In genomic region chr10:85517223-85518110, GRCm38 (mm10) we compare ENCODE assay signal across 14 mouse cellular contexts.
DNase-seq lines count a peak whose midpoint lies in the region; ATAC-seq lines count a peak whose summit lies in the region.
"Had no signal": no experiment of that assay in that cellular context is flagged by ENCODE, and none has a peak within 500 bp of the region (broad histone marks: within the 10 kb centered on the region; RNA-seq: fewer than 3 reads in every experiment).

No protein-coding gene starts in this region.

- no peak overlapping the region for H3K4me3 ChIP-seq in embryonic facial prominence, embryonic 12.5 days
- no peak overlapping the region for H3K4me3 ChIP-seq in limb, embryonic 13.5 days
- H3K4me3 ChIP-seq: forebrain, embryonic 10.5 days; kidney, embryonic 15.5 days had no signal

- peaks cover 19% of the 10 kb centered on the region for H3K4me1 ChIP-seq in embryonic facial prominence, embryonic 12.5 days
- H3K4me1 ChIP-seq in limb, embryonic 13.5 days = peaks cover 30% of the 10 kb centered on the region

- peak overlapping the region; percentile 73 for H3K27ac ChIP-seq in embryonic facial prominence, embryonic 12.5 days
- H3K27ac ChIP-seq in limb, embryonic 13.5 days = peak overlapping the region; percentile 75
- H3K27ac ChIP-seq: forebrain, embryonic 10.5 days; kidney, embryonic 15.5 days had no signal

- H3K9ac ChIP-seq in embryonic facial prominence, embryonic 12.5 days = no peak overlapping the region
- no peak overlapping the region for H3K9ac ChIP-seq in limb, embryonic 13.5 days
- H3K9ac ChIP-seq: kidney, embryonic 15.5 days; liver, postnatal 0 days had no signal

- H3K4me2 ChIP-seq in embryonic facial prominence, embryonic 12.5 days (replicated peaks) = no peak overlapping the region
- peak overlapping the region; percentile 44 for H3K4me2 ChIP-seq in limb, embryonic 13.5 days (replicated peaks)
- H3K4me2 ChIP-seq: kidney, embryonic 15.5 days; midbrain, embryonic 11.5 days had no signal

- no peaks in the 10 kb centered on the region for H3K9me3 ChIP-seq in embryonic facial prominence, embryonic 12.5 days
- no peaks in the 10 kb centered on the region for H3K9me3 ChIP-seq in limb, embryonic 13.5 days
- H3K9me3 ChIP-seq: forebrain, embryonic 10.5 days; kidney, embryonic 15.5 days had no signal

- WGBS in embryonic facial prominence, embryonic 12.5 days = 31% methylated on average over 13 of the region's 13 CpGs
- 20% methylated on average over 13 of the region's 13 CpGs for WGBS in limb, embryonic 13.5 days

- H3K36me3 ChIP-seq in embryonic facial prominence, embryonic 12.5 days = no peaks in the 10 kb centered on the region
- H3K36me3 ChIP-seq in limb, embryonic 13.5 days = no peaks in the 10 kb centered on the region
- H3K36me3 ChIP-seq: forebrain, embryonic 10.5 days; kidney, embryonic 15.5 days had no signal

- H3K27me3 ChIP-seq in embryonic facial prominence, embryonic 12.5 days = no peaks in the 10 kb centered on the region
- no peaks in the 10 kb centered on the region; the same call in 1 of the 2 replicates for H3K27me3 ChIP-seq in limb, embryonic 13.5 days
- H3K27me3 ChIP-seq: kidney, embryonic 15.5 days had no signal

- DNase-seq in kidney, postnatal 10 days = peak; percentile 19
- no peak for DNase-seq in kidney, postnatal 14 days
- DNase-seq in NIH3T3 (ENCODE audit: low read depth) = peak; percentile 12
- DNase-seq in urinary bladder, adult 2 months (ENCODE audit: low spot score) = no peak
- no peak for DNase-seq in heart, adult 18-20 months
- DNase-seq in heart, postnatal 36 days = no peak
- DNase-seq: cerebellum, adult 9-10 months; liver, postnatal 0 days; thymus, adult 18-20 months had no signal

- peak; percentile 77; the same call in 1 of the 2 replicates for ATAC-seq in embryonic facial prominence, embryonic 12.5 days (ENCODE audit: insufficient number of reproducible peaks, insufficient read depth, low FRiP score, low TSS enrichment)
- ATAC-seq in limb, embryonic 13.5 days (ENCODE audit: low FRiP score, low read depth) = peak; percentile 79
- ATAC-seq: liver, postnatal 0 days had no signal

- intact Hi-C loops in heart, postnatal 36 days (cut with DNase I) = no loop called here

Comparison
In these comparisons a context has a peak if more than half of its experiments do, and no peak if none do; other contexts are left out.
1. DNase-seq: peak in kidney, postnatal 10 days (single experiment) and NIH3T3 (single experiment); none in kidney, postnatal 14 days (single experiment), urinary bladder, adult 2 months (single experiment), heart, adult 18-20 months (0 of 2) and heart, postnatal 36 days (0 of 2).